Mouse (Mus musculus) neural tube, embryonic 11.5 days (tissue): ENCODE data around the gene Dcun1d3. TPM values are rescaled to one million over a fixed set of nuclear protein-coding genes. Genes with fewer than 3 reads are reported as not detected.

ENCODE experiments used
- ATAC-seq: fragments of 200-750 bp; cut with Nextera tagmentation; 2 replicates; pipeline ENCODE4 v1.8.0; 2017; ENCODE audit warnings: moderate number of reproducible peaks, mild to moderate bottlenecking, moderate TSS enrichment, moderate library complexity; ENCODE audit not compliant: insufficient read depth, low FRiP score, low TSS enrichment
- DNase-seq: peaks from one replicate; pipeline ENCODE4 v3.0.0-alpha.2; 2015; ENCODE audit warnings: low spot score
- H3K27ac ChIP-seq: fragments of 300-500 bp; sonication (generic); 2 replicates; pipeline ENCODE4 v1.5.1; 2014; ENCODE audit warnings: low read depth, mild to moderate bottlenecking, low read length
- H3K27me3 ChIP-seq: fragments of 300-500 bp; sonication (generic); 2 replicates; pipeline ENCODE4 v1.6.1; 2014; ENCODE audit warnings: mild to moderate bottlenecking, low read length, mixed read lengths; ENCODE audit not compliant: control insufficient read depth, insufficient read depth
- H3K36me3 ChIP-seq: fragments of 300-500 bp; sonication (generic); 2 replicates; pipeline ENCODE4 v1.6.1; 2014; ENCODE audit warnings: mild to moderate bottlenecking, low read length, moderate library complexity, mixed read lengths; ENCODE audit not compliant: control insufficient read depth, insufficient read depth
- H3K4me1 ChIP-seq: fragments of 300-500 bp; sonication (generic); 2 replicates; pipeline ENCODE4 v1.6.1; 2014; ENCODE audit warnings: low read length, mixed read lengths; ENCODE audit not compliant: control insufficient read depth, insufficient read depth
- H3K4me2 ChIP-seq: fragments of 300-500 bp; sonication (generic); 2 replicates; pipeline ENCODE4 v1.6.1; 2014; ENCODE audit warnings: low read depth, mild to moderate bottlenecking, moderate library complexity
- H3K4me3 ChIP-seq: fragments of 300-500 bp; sonication (generic); 2 replicates; pipeline ENCODE4 v1.5.1; 2014; ENCODE audit warnings: low read depth, low read length
- H3K9ac ChIP-seq: fragments of 300-500 bp; sonication (generic); 2 replicates; pipeline ENCODE4 v1.6.1; 2014; ENCODE audit warnings: mild to moderate bottlenecking, low read length
- H3K9me3 ChIP-seq: fragments of 300-500 bp; sonication (generic); 2 replicates; pipeline ENCODE4 v1.6.1; 2016; ENCODE audit warnings: low read length; ENCODE audit not compliant: control insufficient read depth
- WGBS: fragments of 180-500 bp; shearing (Covaris S2); extraction: QIAGEN DNeasy Blood & Tissue Kit; methylation state at CpG from one replicate; pipeline ENCODE4 v1.1.7; 2014; 5-methylcytosine and 5-hydroxymethylcytosine counted together
- polyA plus RNA-seq: library from polyadenylated mRNA; unstranded; fragments of >200 nt; fragmentation: Nextera tagmentation; extraction: Ambion mirVana; gene quantifications from 2 replicates; pipeline ENCODE4 v1.2.1, GENCODE M21; 2014

Dcun1d3 gene
- polyA plus RNA-seq, 1 experiment from 2014 or later, result 14.0 TPM

GRCm38 (mm10) chr7:119850737-119851136 is 45.4 kb downstream of the Dcun1d3 start:
- H3K36me3 ChIP-seq, result no peaks in the 10 kb centered on the region
- H3K4me3 ChIP-seq, result no peak overlapping the region
- DNase-seq (no peak), ATAC-seq (no peak)
- H3K4me2 ChIP-seq, result no peak overlapping the region
- no peaks in the 10 kb centered on the region for H3K9me3 ChIP-seq
- no peak overlapping the region for H3K27ac ChIP-seq
- no peak overlapping the region for H3K9ac ChIP-seq
- H3K4me1 ChIP-seq, result no peaks in the 10 kb centered on the region
- no peaks in the 10 kb centered on the region for H3K27me3 ChIP-seq
- 83% methylated on average over 5 of the region's 5 CpGs for WGBS

- Histone ChIP-seq H3K4me1 (no peaks in the 10 kb centered on the region), H3K9ac (no peak overlapping the region), H3K36me3 (no peaks in the 10 kb centered on the region), H3K4me3 (no peak overlapping the region), H3K27me3 (no peaks in the 10 kb centered on the region), H3K27ac (no peak overlapping the region), H3K4me2 (no peak overlapping the region), H3K9me3 (no peaks in the 10 kb centered on the region)
- 0% methylated on average over 1 of the region's 1 CpGs for WGBS
- DNase-seq, result peak; percentile 44
- ATAC-seq, result no peak
Measured at GRCm38 (mm10) chr7:119849096-119849495, 47.0 kb downstream of the Dcun1d3 start.

GRCm38 (mm10) chr7:119847396-119847795 is 48.7 kb downstream of the Dcun1d3 start:
- H3K4me1 ChIP-seq, result no peaks in the 10 kb centered on the region
- ATAC-seq (no peak), DNase-seq (no peak)
- H3K4me2 ChIP-seq, result no peak overlapping the region
- no peaks in the 10 kb centered on the region for H3K27me3 ChIP-seq
- no peak overlapping the region for H3K27ac ChIP-seq
- H3K4me3 ChIP-seq, result no peak overlapping the region
- WGBS, result 93% methylated on average over 2 of the region's 2 CpGs
- no peak overlapping the region for H3K9ac ChIP-seq
- H3K9me3 ChIP-seq, result no peaks in the 10 kb centered on the region
- H3K36me3 ChIP-seq, result no peaks in the 10 kb centered on the region

GRCm38 (mm10) chr7:119845541-119845940 is 50.6 kb downstream of the Dcun1d3 start:
- no peak overlapping the region for H3K9ac ChIP-seq
- WGBS, result 91% methylated on average over 2 of the region's 2 CpGs
- no peak overlapping the region for H3K4me2 ChIP-seq
- no peaks in the 10 kb centered on the region for H3K36me3 ChIP-seq
- ATAC-seq (no peak), DNase-seq (no peak)
- no peaks in the 10 kb centered on the region for H3K27me3 ChIP-seq
- H3K9me3 ChIP-seq, result no peaks in the 10 kb centered on the region
- H3K27ac ChIP-seq, result no peak overlapping the region
- no peaks in the 10 kb centered on the region for H3K4me1 ChIP-seq
- H3K4me3 ChIP-seq, result no peak overlapping the region

GRCm38 (mm10) chr7:119841820-119842449 is 54.2 kb downstream of the Dcun1d3 start:
- no peak overlapping the region for H3K4me2 ChIP-seq
- no peaks in the 10 kb centered on the region for H3K27me3 ChIP-seq
- no peak overlapping the region for H3K27ac ChIP-seq
- H3K4me3 ChIP-seq, result no peak overlapping the region
- 95% methylated on average over 4 of the region's 4 CpGs for WGBS
- no peak for DNase-seq
- no peak for ATAC-seq
- no peaks in the 10 kb centered on the region for H3K9me3 ChIP-seq
- no peaks in the 10 kb centered on the region for H3K36me3 ChIP-seq
- no peaks in the 10 kb centered on the region for H3K4me1 ChIP-seq
- H3K9ac ChIP-seq, result no peak overlapping the region

GRCm38 (mm10) chr7:119835996-119836777 is 59.9 kb downstream of the Dcun1d3 start:
- 93% methylated on average over 4 of the region's 4 CpGs for WGBS
- no peaks in the 10 kb centered on the region for H3K4me1 ChIP-seq
- H3K27ac ChIP-seq, result no peak overlapping the region
- no peak overlapping the region for H3K4me2 ChIP-seq
- no peaks in the 10 kb centered on the region for H3K9me3 ChIP-seq
- DNase-seq (no peak), ATAC-seq (no peak)
- H3K4me3 ChIP-seq, result no peak overlapping the region
- H3K9ac ChIP-seq, result no peak overlapping the region
- no peaks in the 10 kb centered on the region for H3K36me3 ChIP-seq
- no peaks in the 10 kb centered on the region for H3K27me3 ChIP-seq

GRCm38 (mm10) chr7:119835371-119835770 is 60.7 kb downstream of the Dcun1d3 start:
- WGBS, result 100% methylated on average over 1 of the region's 1 CpGs
- no peak overlapping the region for H3K9ac ChIP-seq

GRCm38 (mm10) chr7:119808723-119809122 is 87.4 kb downstream of the Dcun1d3 start:
- Histone ChIP-seq H3K36me3 (0 out of 2 replicates have a peak, but pooled peaks cover 2% of the 10 kb centered on the region), H3K4me1 (no peaks in the 10 kb centered on the region), H3K9me3 (no peaks in the 10 kb centered on the region), H3K4me2 (no peak overlapping the region), H3K27ac (no peak overlapping the region), H3K9ac (no peak overlapping the region), H3K4me3 (no peak overlapping the region), H3K27me3 (no peaks in the 10 kb centered on the region)
- WGBS, result 96% methylated on average over 3 of the region's 3 CpGs
- DNase-seq, result no peak
- no peak for ATAC-seq

More at GRCm38 (mm10) chr7:119835371-119835770, 60.7 kb downstream of the Dcun1d3 start:
- Histone ChIP-seq H3K4me2 (no peak overlapping the region), H3K4me1 (no peaks in the 10 kb centered on the region), H3K27ac (no peak overlapping the region), H3K27me3 (no peaks in the 10 kb centered on the region), H3K4me3 (no peak overlapping the region), H3K36me3 (no peaks in the 10 kb centered on the region), H3K9me3 (no peaks in the 10 kb centered on the region)
- DNase-seq, result no peak
- no peak for ATAC-seq

GRCm38 (mm10) chr7:119807396-119807795 is 88.7 kb downstream of the Dcun1d3 start:
- DNase-seq (no peak), ATAC-seq (no peak)
- Histone ChIP-seq H3K4me3 (no peak overlapping the region), H3K4me2 (no peak overlapping the region), H3K9me3 (no peaks in the 10 kb centered on the region), H3K27ac (no peak overlapping the region), H3K27me3 (no peaks in the 10 kb centered on the region), H3K36me3 (0 out of 2 replicates have a peak, but pooled peaks cover 2% of the 10 kb centered on the region), H3K9ac (no peak overlapping the region), H3K4me1 (no peaks in the 10 kb centered on the region)
- WGBS, result 96% methylated on average over 5 of the region's 5 CpGs
